Mouse (Mus musculus): ENCODE data around the gene 1110002E22Rik.

The 1110002E22Rik gene

GRCm38 (mm10) chr3:138106887-138107286 is 42.0 kb downstream of the 1110002E22Rik start:
- DNase-seq (ENCODE audit: low spot score in 2 of 2) = no peak

- DNase-seq (ENCODE audit: low spot score in 2 of 2) = no peak
Measured at GRCm38 (mm10) chr3:138110910-138111782, 46.3 kb downstream of the 1110002E22Rik start.

- DNase-seq (ENCODE audit: low spot score in 2 of 2) = no peak
Measured at GRCm38 (mm10) chr3:138114106-138114505, 49.3 kb downstream of the 1110002E22Rik start.

- no peak for DNase-seq (ENCODE audit: low spot score in 2 of 2)
Measured at GRCm38 (mm10) chr3:138116871-138117270, 52.0 kb downstream of the 1110002E22Rik start.

- DNase-seq (ENCODE audit: low spot score in 2 of 2) = no peak
Measured at GRCm38 (mm10) chr3:138118392-138118791, 53.5 kb downstream of the 1110002E22Rik start.

- DNase-seq (ENCODE audit: low spot score in 2 of 2) = no peak
Measured at GRCm38 (mm10) chr3:138118831-138119230, 54.0 kb downstream of the 1110002E22Rik start.

GRCm38 (mm10) chr3:138119444-138120105 is 54.7 kb downstream of the 1110002E22Rik start:
- DNase-seq (ENCODE audit: low spot score in 2 of 2) = no peak

- no peak for DNase-seq (ENCODE audit: low spot score in 2 of 2)
Measured at GRCm38 (mm10) chr3:138121461-138121860, 56.6 kb downstream of the 1110002E22Rik start.

- no peak for DNase-seq (ENCODE audit: low spot score in 2 of 2)
Measured at GRCm38 (mm10) chr3:138123842-138124241, 59.0 kb downstream of the 1110002E22Rik start.

GRCm38 (mm10) chr3:138129110-138129509 is 64.3 kb downstream of the 1110002E22Rik start:
- DNase-seq (ENCODE audit: low spot score in 2 of 2) = no peak

GRCm38 (mm10) chr3:138130692-138131091 is 65.8 kb downstream of the 1110002E22Rik start:
- no peak for DNase-seq (ENCODE audit: low spot score in 2 of 2)
